Mouse (Mus musculus) gastrocnemius, postnatal 10 days (tissue): ENCODE results near the gene Sgpl1. TPM values are rescaled to one million over a fixed set of nuclear protein-coding genes. Genes with fewer than 3 reads are reported as not detected.

ENCODE experiments used
- DNase-seq: peaks from one replicate; pipeline ENCODE4 v3.0.0; 2021; ENCODE audit warnings: mixed read lengths
- microRNA-seq, 2 experiments: library from miRNA; unstranded; fragments of <30 nt; microRNA quantifications; one replicate each; pipeline ENCODE4 v1.2.0; 2021
- total RNA-seq, 2 experiments: library from RNA; stranded (reverse); gene quantifications; 2 replicates each; pipeline ENCODE4 v1.2.3; 2021

Gene Sgpl1
- total RNA-seq, 2 experiments from 2014 or later: 16.6 to 19.5 TPM

DNA sequence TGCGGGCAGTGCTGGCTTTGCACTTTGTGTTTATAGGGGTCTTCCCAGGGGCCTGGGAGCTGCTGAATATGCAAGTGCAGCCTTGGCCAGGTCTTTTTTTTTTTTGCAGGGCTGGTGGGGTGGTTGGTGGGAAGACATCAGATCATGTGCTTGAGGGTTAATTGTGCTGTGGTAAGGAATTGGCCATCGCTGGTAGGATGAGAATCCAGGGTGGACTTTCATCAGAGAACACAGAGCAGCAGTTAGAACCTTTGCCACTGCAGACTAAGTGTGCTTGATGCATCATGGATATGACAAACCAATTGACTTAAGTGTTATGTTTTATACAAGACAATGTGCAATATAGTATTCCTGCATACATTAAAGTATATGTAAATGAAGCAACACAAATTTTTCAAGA is 62.1 kb downstream of the Sgpl1 start:
- DNase-seq: no peak

DNA sequence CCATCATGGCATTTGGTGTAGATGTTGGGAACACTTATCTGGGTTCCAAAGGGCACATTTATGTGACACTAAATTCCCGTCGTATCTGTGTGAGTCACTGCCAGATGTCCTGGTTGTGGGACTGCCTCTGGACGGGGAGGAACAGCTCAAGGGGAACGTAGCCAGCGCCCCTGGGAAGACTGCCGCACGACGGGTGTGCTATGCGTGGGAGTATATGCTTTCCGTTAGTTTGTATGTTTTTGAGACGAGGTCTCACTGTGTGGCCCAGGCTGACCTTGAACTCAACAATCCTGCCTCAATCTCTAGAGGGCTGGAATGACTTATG is 66.6 kb downstream of the Sgpl1 start:
- DNase-seq: no peak

DNA sequence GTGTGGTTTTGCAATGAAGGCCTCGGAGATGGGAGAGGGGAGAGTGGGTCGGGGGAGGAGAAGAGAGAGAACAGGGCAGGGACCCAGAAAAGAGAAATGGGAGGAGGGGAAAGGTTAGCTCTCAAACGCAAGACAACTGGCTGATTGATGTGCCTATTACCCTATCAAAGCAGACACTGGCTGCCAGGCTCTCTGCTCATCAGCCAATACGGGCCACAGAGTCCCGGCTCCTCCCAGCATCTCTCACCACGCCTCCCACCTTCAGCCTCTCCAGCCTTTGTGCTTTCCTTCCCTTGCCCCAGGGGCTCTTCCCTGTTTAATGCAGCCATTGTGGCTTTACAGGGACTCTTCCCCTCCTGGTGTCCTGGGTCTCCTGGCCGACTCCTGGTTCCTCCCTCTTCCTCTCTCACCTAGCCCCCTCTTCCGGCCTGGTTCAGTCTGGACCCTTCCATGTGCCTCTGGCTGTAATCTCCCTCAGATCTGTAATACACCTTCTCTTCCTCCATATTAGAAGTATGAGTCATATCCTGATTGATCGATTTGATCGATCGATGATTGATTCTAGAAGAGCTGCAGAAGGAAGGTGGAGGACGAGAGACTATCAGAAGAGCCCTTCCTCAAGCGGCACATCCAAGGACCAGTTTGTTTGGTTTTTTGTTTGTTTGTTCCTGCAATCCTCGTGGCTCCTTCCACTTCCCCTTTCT is 67.1 kb downstream of the Sgpl1 start:
- no peak for DNase-seq

DNA sequence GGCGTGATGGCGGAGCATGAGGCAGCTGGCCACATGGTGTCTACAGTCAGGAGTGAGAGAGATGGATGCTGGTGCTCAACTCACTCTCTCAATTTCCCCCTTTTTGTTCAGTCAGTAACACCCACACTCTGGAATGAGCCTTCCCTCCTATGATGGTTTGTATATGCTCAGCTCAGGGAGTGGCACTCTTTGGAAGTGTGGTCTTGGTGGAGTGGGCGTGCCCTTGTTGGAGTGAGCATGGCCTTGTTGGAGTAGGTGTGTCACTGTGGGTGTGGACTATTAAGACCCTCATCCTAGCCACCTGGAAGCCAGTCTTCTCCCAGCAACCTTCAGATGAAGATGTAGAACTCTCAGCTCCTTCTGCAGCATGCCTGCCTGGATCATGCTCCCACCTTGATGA is 71.9 kb downstream of the Sgpl1 start:
- DNase-seq: no peak

DNA sequence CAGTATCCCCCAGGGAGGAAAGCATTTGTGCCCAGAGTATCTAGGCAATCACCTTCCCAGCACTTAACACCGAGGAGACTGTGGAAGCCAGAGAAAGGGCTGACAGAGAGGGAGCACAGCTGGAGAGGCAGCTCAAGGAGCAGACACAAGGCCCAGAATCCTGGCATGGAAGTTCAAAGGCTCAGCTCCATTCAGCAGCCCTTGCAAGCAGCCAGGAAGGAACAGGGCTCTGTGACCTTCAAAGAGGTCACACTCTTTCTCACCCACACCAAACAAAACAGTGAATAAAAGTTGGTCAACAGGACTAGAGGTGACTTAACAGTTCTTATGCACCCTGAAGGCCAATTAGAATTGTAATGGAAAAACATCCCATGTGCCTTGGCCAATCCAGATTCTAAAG is 72.9 kb downstream of the Sgpl1 start:
- no peak for DNase-seq

DNA sequence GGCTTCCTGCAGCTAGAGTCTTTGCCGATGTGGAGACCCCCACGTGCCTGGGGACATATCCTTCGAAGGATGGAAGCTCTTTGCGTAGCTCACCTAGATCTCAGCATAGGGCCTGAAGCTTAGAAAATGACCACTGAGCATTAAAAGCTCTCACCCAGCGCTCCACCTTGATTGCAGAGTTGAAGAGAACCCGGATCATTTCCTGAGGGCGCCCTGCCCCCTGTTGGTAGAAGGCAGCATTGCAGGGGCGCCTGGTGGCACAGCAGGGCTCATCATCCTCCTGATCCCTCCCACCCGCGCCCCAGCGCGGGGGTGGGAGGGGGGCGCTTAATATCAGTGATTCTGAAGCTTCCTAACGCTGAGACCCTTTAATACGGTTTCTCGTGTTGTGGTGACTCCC is 75.2 kb downstream of the Sgpl1 start:
- DNase-seq: peak; percentile 59

DNA sequence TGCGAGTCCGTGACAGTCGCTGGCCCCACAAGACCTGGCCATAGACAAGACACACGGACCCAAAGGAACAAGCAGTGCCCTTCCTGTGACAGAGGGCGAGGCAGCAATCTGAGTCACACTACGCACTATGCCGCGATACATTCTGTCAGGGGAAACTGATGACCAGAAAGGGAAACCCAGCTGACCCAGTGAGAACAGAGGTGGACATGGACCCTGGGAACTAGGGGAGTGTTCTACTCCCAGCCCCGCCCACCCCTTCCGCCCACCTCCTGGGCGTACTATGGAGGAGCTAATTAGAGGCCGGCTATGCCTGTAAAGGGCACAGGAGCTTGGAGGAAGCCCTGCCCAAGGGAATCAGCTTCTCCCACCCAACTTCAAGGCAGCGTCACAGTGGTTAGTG is 78.3 kb downstream of the Sgpl1 start:
- no peak for DNase-seq

DNA sequence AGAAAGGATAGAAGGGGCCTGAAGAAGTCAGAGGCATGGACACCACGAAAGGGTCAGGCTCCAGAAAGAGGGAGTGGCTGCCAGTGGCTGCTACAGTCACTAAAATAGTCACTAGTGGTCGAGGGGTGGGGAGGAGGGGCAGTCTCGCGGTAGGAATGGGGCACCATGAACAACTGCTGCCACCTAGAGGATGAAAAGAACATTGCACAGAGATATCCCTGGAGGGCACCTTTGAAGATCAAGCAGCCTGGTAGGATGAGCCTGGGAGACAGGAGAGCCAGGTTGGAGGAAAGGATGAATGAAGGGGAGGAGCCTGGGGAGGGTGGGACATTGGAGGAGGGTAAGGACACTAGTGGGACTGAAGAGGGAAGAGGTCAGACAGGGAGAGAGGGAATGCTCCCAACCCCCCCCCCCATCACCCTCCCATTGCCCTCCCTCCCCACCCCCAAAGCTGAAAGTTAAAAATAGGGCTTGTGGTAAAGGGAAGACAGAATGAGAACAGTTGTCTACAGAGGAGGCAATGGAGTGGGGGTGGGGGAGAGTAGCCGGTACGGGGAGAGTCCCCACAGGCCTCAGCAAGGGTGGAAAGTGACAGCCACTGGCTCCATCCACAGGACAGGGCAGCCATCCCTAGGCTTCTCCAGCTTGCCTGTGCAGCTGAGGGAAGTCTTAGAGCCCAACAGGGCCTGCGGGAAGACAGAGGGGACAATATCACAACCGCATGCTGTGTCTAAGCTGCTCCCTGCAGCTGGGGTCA is 78.9 kb downstream of the Sgpl1 start:
- peak; percentile 33 for DNase-seq

DNA sequence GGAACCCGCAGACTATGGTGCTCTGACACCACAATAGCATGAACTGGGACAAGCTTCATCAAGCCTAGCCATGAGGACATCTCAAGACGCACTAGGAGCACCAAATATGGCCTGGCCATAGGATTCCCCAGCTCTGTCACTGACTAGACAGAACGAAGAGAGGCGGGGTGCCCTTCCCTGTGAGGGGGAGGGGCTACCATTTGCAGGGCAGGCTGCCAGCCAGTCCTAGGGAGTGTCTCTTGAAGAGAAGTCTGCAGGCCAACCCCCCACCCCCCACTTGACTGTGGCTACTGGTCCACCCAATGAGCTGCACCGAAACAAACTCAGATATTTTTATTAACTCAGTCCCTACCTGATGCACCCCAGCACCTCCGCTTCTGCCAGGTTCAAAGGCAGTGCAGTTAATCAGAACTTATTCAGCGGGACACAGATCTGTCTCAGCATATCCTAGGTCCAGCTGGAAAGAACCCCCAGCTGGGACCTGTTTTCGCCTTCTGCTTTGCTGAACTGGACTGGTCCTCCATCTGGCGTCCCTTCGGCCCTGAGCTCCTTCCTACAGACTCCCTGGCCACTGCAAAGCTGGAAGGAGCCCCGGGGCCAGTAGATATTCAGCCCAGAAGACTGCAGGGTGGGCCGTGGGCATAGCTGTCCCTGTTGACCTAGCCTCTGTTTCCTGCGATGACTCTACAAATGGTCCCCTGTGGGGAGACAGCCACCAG is 82.1 kb downstream of the Sgpl1 start:
- DNase-seq: no peak

DNA sequence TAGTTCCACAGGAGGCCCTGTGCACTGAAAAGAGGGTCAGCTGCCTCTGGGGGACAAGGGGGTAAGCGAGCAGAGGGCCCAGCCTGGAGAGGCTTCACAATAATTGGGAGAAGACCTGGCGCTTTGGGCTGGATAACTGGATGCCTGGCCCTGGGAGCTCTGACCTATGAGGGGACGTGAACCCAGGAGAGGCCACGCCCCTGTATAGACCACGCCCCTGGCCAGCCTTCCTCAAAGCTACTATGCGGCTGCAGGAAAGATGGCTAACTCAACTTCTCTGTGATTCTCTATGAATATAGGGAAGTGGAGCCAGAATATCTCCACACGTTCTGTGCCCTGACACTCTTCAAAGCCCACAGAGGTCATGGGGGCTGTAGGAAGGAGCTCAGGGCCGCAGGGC is 82.9 kb downstream of the Sgpl1 start:
- DNase-seq: no peak

DNA sequence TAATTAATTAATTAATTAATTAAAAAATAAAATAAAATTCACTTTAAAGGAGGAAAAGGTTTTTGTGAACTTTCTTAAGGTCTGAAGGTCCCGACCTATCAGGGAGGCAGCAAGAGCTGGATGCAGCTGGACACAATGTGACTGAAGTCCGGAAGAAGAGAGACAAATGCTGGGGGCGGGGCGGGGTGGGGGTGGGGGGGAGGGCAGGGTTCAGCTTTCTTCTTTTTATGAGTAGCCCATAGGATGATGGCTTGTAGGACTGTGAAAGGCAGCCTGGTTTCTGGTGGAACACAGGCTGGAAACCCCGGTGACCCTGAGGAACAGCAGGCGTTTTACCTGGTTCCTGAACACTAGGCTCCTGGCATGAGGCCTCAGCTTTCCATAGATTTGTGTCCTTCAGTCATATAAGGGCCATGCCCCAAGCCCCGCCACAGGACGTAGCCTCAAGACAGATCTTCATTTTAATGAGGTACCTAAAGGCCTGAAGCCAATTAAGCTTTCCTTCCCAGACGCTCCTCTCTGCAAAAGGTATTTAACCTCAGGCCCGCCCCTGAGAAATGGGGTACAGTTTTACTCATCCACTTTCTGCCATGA is 84.1 kb downstream of the Sgpl1 start:
- no peak for DNase-seq

DNA sequence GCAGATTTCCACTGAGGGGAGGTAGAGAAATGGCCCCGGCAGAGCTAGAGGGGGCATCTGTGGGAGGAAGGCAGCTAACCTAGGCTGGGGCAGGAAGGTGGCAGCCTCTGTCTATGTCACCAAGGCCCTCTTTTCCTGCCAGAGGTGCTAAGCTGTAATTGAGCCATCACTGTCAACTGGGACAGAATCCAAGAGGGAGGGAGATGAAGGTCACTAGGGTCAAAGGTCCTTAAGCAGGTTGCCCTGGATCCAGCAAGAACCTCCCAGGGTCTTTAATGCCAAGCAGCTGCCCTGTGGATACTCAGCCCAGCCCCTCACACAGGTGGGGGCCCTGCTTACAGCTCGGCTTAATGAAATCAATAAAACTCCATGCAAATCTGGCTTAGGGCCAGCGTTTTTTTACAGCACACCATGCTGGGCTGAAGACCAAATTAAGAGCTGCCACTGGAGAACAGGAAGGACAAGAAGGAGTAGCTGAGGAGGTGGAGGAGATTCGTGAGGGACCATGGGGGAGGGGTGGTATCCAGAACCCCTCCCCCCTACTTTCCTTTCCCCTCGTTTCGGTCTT is 87.9 kb downstream of the Sgpl1 start:
- DNase-seq: no peak

DNA sequence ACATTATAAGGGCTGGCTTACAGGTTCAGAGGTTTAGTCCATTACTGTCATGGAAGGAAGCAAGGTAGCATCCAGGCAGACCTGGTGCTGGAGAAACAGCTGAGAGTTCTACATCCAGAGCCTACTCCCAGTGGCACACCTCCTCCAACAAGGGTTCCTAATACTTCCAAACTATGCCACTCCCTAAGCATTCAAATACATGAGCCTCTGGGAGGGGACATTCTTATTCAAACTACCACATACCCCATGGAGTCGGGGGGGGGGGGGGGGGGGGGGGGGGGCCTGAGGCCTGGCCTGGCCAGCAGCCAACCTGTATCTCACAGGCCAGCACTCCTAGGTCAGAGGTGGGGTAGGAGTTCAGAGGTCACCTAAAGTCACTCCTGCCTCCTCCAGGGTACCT is 88.4 kb downstream of the Sgpl1 start:
- DNase-seq: no peak

DNA sequence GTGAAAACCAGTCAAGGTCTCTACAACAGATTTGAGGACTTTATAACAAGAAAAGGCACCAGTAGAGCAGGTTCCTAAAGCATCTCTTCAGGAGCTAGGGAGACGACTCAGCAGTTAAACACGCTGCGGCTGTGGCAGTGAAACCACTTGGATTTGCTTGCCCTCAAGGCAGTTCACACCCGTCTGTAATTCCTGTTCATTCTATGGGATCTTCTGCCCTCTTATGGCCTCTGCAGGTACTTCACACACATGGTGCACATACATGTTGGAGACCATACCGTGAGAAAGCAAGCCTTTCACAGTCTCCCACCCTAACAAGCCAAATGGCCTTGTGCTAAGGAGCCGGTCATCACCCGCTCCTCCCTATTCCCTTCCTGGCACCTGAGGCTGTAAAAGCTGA is 90.8 kb downstream of the Sgpl1 start:
- no peak for DNase-seq

DNA sequence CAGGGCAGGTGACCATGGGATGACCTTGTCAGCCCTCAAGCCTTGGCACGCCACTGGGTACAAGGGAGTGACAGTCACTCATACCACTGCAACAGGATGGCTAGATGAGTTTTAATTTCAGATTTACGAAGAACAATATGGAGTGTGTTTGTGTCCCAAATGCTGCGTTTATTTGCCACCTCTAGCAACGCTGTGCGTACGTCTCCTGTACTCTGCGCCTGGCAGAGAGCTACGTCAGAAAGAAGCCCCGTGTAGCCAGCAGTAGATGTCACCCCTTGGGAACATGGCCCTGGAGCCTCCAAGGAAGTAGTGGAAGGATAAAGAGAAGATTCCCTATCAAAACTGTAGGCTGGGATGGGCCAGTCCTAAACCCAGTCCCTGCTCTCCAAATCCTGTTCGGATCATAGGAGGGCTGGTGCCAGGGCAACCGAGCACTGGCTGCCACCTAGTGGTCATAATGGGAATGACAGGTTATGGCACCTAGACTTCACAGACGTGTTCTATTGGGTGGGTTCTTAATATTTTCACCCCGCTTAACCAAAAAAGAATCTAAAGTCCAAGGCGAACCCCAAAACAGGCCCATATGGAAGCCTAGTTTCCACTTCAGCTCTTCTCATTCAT is 95.4 kb downstream of the Sgpl1 start:
- DNase-seq: peak; percentile 78

Small RNAs within 50 kb of the gene (microRNA-seq; reads per million reads assigned to microRNA genes)
- 0 reads per million in 2 experiments for gene Gm44308

Other genes with a start within 250 kb of the Sgpl1 start
- gene Pcbd1, start 58.4 kb downstream of the Sgpl1 start, total RNA-seq: 1 to 10 TPM; 3.6 to 4.9 TPM
- not detected for gene Tbata, start 24.3 kb upstream of the Sgpl1 start, total RNA-seq
- 1 to 10 TPM; 4.7 to 8.0 TPM for gene Adamts14, start 125.7 kb upstream of the Sgpl1 start, total RNA-seq
- gene Prf1, start 150.1 kb upstream of the Sgpl1 start, total RNA-seq: not detected
- 10 to 100 TPM; 18.5 to 28.3 TPM for gene Pald1, start 235.8 kb upstream of the Sgpl1 start, total RNA-seq